Mouse (Mus musculus): ENCODE measurements around the gene Btbd2. TPM values are rescaled to one million over a fixed set of nuclear protein-coding genes. Genes with fewer than 3 reads are reported as not detected.
"Not testable (repeated sequence)": the region's sequence is repeated elsewhere in the genome, so short reads cannot be mapped to it uniquely, and the experiment has no call there.

Btbd2 gene
- polyA plus RNA-seq, 1 experiment from 2014 or later = 69.9 TPM

- H3K36me3 ChIP-seq = peaks cover 28% of the 10 kb centered on the region
- peaks cover 18% of the 10 kb centered on the region for H3K4me1 ChIP-seq
- H3K4me3 ChIP-seq = no peak overlapping the region
- H3K27ac ChIP-seq = no peak overlapping the region
- no peaks in the 10 kb centered on the region for H3K27me3 ChIP-seq (ENCODE audit: insufficient read depth, poor library complexity, severe bottlenecking)
- WGBS = 60% methylated on average over 9 of the region's 9 CpGs
- H3K9me3 ChIP-seq = no peaks in the 10 kb centered on the region
- DNase-seq (ENCODE audit: low spot score) = no peak
Measured at GRCm38 (mm10) chr10:80618181-80618580, 38.7 kb downstream of the Btbd2 start.

- WGBS = 90% methylated on average over 6 of the region's 6 CpGs
- DNase-seq (ENCODE audit: low spot score) = no peak
- Histone ChIP-seq H3K4me3 (no peak overlapping the region), H3K9me3 (no peaks in the 10 kb centered on the region), H3K4me1 (peaks cover 8% of the 10 kb centered on the region; the same call in 1 of the 2 replicates), H3K27me3 (ENCODE audit: insufficient read depth, poor library complexity, severe bottlenecking) (no peaks in the 10 kb centered on the region), H3K27ac (no peak overlapping the region), H3K36me3 (peaks cover 62% of the 10 kb centered on the region)
Measured at GRCm38 (mm10) chr10:80614351-80614750, 42.5 kb downstream of the Btbd2 start.

GRCm38 (mm10) chr10:80613821-80614220 is 43.0 kb downstream of the Btbd2 start:
- DNase-seq (ENCODE audit: low spot score) = no peak
- 89% methylated on average over 3 of the region's 3 CpGs for WGBS

GRCm38 (mm10) chr10:80611905-80612304 is 45.0 kb downstream of the Btbd2 start:
- WGBS = 94% methylated on average over 3 of the region's 3 CpGs
- no peak for DNase-seq (ENCODE audit: low spot score)
- Histone ChIP-seq H3K4me1 (peaks cover 16% of the 10 kb centered on the region), H3K27me3 (ENCODE audit: insufficient read depth, poor library complexity, severe bottlenecking) (no peaks in the 10 kb centered on the region), H3K27ac (no peak overlapping the region), H3K9me3 (no peaks in the 10 kb centered on the region), H3K36me3 (peaks cover 86% of the 10 kb centered on the region), H3K4me3 (no peak overlapping the region)

More at GRCm38 (mm10) chr10:80613821-80614220, 43.0 kb downstream of the Btbd2 start:
- H3K27ac ChIP-seq = no peak overlapping the region
- peaks cover 8% of the 10 kb centered on the region; the same call in 1 of the 2 replicates for H3K4me1 ChIP-seq
- H3K36me3 ChIP-seq = peaks cover 67% of the 10 kb centered on the region
- H3K27me3 ChIP-seq (ENCODE audit: insufficient read depth, poor library complexity, severe bottlenecking) = no peaks in the 10 kb centered on the region
- no peaks in the 10 kb centered on the region for H3K9me3 ChIP-seq
- H3K4me3 ChIP-seq = no peak overlapping the region

GRCm38 (mm10) chr10:80611024-80611423 is 45.8 kb downstream of the Btbd2 start:
- WGBS = 68% methylated on average over 4 of the region's 4 CpGs
- Histone ChIP-seq H3K4me1 (peaks cover 16% of the 10 kb centered on the region), H3K4me3 (no peak overlapping the region), H3K9me3 (no peaks in the 10 kb centered on the region), H3K27me3 (ENCODE audit: insufficient read depth, poor library complexity, severe bottlenecking) (no peaks in the 10 kb centered on the region), H3K27ac (no peak overlapping the region), H3K36me3 (peaks cover 95% of the 10 kb centered on the region)
- no peak for DNase-seq (ENCODE audit: low spot score)

- Histone ChIP-seq H3K27me3 (ENCODE audit: insufficient read depth, poor library complexity, severe bottlenecking) (no peaks in the 10 kb centered on the region), H3K4me3 (no peak overlapping the region), H3K4me1 (peaks cover 16% of the 10 kb centered on the region), H3K27ac (no peak overlapping the region), H3K9me3 (no peaks in the 10 kb centered on the region), H3K36me3 (peaks cover 92% of the 10 kb centered on the region)
- 87% methylated on average over 9 of the region's 9 CpGs for WGBS
- DNase-seq (ENCODE audit: low spot score) = no peak
Measured at GRCm38 (mm10) chr10:80610116-80610785, 46.6 kb downstream of the Btbd2 start.

GRCm38 (mm10) chr10:80609269-80609924 is 47.5 kb downstream of the Btbd2 start:
- Histone ChIP-seq H3K9me3 (no peaks in the 10 kb centered on the region), H3K4me3 (no peak overlapping the region), H3K36me3 (peaks cover 88% of the 10 kb centered on the region), H3K4me1 (peaks cover 23% of the 10 kb centered on the region), H3K27ac (no peak overlapping the region), H3K27me3 (ENCODE audit: insufficient read depth, poor library complexity, severe bottlenecking) (no peaks in the 10 kb centered on the region)
- WGBS = 89% methylated on average over 10 of the region's 10 CpGs
- DNase-seq (ENCODE audit: low spot score) = no peak

GRCm38 (mm10) chr10:80608435-80608834 is 48.4 kb downstream of the Btbd2 start:
- H3K36me3 ChIP-seq = peaks cover 78% of the 10 kb centered on the region

GRCm38 (mm10) chr10:80606737-80607350 is 50.0 kb downstream of the Btbd2 start:
- Histone ChIP-seq H3K4me3 (no peak overlapping the region), H3K9me3 (no peaks in the 10 kb centered on the region), H3K4me1 (peaks cover 44% of the 10 kb centered on the region), H3K36me3 (peaks cover 62% of the 10 kb centered on the region), H3K27me3 (ENCODE audit: insufficient read depth, poor library complexity, severe bottlenecking) (no peaks in the 10 kb centered on the region), H3K27ac (no peak overlapping the region)
- no peak for DNase-seq (ENCODE audit: low spot score)
- 94% methylated on average over 34 of the region's 34 CpGs for WGBS

More at GRCm38 (mm10) chr10:80608435-80608834, 48.4 kb downstream of the Btbd2 start:
- DNase-seq (ENCODE audit: low spot score) = no peak
- H3K27ac ChIP-seq = no peak overlapping the region
- WGBS = 87% methylated on average over 3 of the region's 3 CpGs
- H3K4me1 ChIP-seq = peaks cover 32% of the 10 kb centered on the region
- H3K4me3 ChIP-seq = 0 out of 2 replicates have a peak overlapping the region, but pooled peaks have one; percentile 12
- H3K9me3 ChIP-seq = no peaks in the 10 kb centered on the region
- no peaks in the 10 kb centered on the region for H3K27me3 ChIP-seq (ENCODE audit: insufficient read depth, poor library complexity, severe bottlenecking)

- 90% methylated on average over 23 of the region's 23 CpGs for WGBS
- no peaks in the 10 kb centered on the region for H3K27me3 ChIP-seq (ENCODE audit: insufficient read depth, poor library complexity, severe bottlenecking)
- H3K36me3 ChIP-seq = peaks cover 57% of the 10 kb centered on the region
- peak overlapping the region; percentile 8; the same call in 1 of the 2 replicates for H3K4me3 ChIP-seq
- no peak for DNase-seq (ENCODE audit: low spot score)
- H3K27ac ChIP-seq = no peak overlapping the region
- no peaks in the 10 kb centered on the region for H3K9me3 ChIP-seq
- H3K4me1 ChIP-seq = peaks cover 45% of the 10 kb centered on the region
Measured at GRCm38 (mm10) chr10:80606306-80606705, 50.6 kb downstream of the Btbd2 start.

GRCm38 (mm10) chr10:80605721-80606120 is 51.1 kb downstream of the Btbd2 start, which contains the start of gene Gm49322:
TSS of gene Gm49322 (plus strand) at chr10:80606021.
- Histone ChIP-seq H3K36me3 (peaks cover 55% of the 10 kb centered on the region), H3K4me3 (peak within 1 kb of the TSS; percentile 8; the same call in 1 of the 2 replicates), H3K27ac (peak within 1 kb of the TSS; percentile 90; the same call in 1 of the 2 replicates), H3K4me1 (peaks cover 42% of the 10 kb centered on the region)
- 82% methylated on average over 4 of the region's 4 CpGs for WGBS
- DNase-seq (ENCODE audit: low spot score); H3K27me3 ChIP-seq (ENCODE audit: insufficient read depth, poor library complexity, severe bottlenecking); H3K9me3 ChIP-seq: not testable (repeated sequence)

GRCm38 (mm10) chr10:80604988-80605387 is 51.9 kb downstream of the Btbd2 start:
- no peak overlapping the region for H3K4me3 ChIP-seq

More at GRCm38 (mm10) chr10:80604988-80605387, 51.9 kb downstream of the Btbd2 start:
- no peaks in the 10 kb centered on the region for H3K9me3 ChIP-seq
- H3K4me1 ChIP-seq = peaks cover 37% of the 10 kb centered on the region
- H3K27ac ChIP-seq = peak overlapping the region; percentile 90; the same call in 1 of the 2 replicates
- DNase-seq (ENCODE audit: low spot score) = no peak
- no peaks in the 10 kb centered on the region for H3K27me3 ChIP-seq (ENCODE audit: insufficient read depth, poor library complexity, severe bottlenecking)
- WGBS = 91% methylated on average over 2 of the region's 2 CpGs
- peaks cover 48% of the 10 kb centered on the region for H3K36me3 ChIP-seq
